Mouse (Mus musculus) lung, postnatal 25 days (tissue): Measurements from ENCODE around the gene C1qbp.
A peak's percentile ranks its signal among the peaks of the same experiment; 100 is the strongest.

Experiments
- DNase-seq: peaks from one replicate; pipeline ENCODE4 v3.0.0; 2022; ENCODE audit warnings: low spot score

C1qbp gene

DNA sequence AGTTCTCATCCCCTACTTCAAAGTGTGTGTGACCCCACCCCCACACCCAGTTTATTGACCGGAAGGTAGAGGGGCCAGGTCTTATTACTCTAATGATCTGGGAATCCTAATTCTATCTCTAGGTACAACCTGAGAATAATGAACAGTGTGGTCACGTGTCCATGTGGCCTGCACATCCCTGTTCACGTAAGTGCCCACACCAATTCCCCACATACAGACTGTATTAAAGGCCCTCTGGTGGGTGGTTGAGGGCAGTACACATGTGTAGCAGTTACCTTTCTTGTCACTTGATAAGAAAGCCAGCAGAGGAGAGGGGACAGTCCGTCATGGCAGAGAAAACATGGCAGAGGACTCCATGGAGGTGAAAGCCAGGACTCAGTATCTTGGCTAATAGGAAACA is 8.9 kb downstream of the C1qbp start:
- DNase-seq: no peak

DNA sequence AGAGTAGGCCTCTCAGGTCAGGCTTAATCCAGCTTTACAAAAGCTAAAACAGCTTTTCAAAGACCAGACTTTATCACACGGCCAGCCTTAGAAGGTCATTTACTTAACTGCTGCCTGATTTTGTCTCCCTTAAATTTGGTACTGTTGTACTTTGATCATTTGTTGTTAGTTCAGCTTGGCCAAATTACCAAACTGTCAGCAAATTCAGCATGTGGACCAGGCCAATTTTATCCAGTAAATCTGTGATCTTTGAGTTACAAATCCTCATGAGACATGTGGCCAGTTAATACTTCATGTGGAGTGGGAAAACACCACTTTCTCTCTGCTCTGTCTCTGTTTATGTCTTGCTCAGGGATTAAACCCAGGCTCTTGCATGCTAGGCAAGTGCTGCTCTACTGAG is 10.2 kb downstream of the C1qbp start:
- DNase-seq: no peak

DNA sequence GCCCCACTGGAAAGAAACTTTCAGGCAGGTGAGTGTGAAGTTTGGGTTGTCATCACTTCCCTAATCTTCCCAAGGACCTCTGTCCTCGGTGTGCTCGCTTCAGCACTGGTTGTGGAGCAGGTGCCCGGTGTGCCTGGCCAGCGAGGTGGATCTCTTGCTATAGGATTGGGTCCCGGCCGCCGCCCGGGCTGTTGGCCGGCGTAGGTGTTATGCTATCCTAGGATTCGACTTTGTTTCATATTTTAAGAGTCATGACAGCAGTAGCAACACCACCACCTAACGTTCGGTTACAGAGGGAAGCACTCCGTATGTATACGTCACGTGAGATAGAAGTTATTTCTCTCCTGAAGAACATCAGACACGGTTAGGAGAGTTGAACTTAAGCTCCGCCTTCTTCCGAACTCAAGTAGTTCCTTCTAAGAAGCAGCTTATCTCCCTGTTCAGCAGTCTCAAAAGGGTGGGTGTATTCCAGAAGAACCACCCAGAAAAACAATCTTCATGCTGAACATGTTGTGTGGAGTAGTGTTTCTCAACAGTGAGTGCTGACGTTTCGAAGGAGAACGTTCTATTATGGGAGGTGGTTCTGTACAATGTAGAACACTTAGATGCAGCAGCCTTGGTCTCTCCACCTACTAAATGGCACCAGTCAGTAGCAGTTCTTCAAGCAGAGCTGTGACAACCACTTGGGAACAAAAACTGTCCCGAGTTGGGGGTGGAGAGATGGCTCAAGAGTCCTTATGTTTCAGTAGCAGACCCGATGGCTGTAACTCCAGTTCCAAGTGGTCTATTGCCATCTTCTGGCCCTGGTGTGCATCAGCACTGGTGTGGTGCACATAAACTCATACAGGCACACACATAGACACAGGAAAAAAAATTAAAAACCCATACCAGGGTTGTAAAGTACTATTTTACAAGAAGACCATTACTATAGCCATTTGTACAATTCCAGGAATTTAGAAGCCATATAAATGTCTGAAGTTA is 12.0 kb downstream of the C1qbp start:
- DNase-seq: peak; percentile 58

DNA sequence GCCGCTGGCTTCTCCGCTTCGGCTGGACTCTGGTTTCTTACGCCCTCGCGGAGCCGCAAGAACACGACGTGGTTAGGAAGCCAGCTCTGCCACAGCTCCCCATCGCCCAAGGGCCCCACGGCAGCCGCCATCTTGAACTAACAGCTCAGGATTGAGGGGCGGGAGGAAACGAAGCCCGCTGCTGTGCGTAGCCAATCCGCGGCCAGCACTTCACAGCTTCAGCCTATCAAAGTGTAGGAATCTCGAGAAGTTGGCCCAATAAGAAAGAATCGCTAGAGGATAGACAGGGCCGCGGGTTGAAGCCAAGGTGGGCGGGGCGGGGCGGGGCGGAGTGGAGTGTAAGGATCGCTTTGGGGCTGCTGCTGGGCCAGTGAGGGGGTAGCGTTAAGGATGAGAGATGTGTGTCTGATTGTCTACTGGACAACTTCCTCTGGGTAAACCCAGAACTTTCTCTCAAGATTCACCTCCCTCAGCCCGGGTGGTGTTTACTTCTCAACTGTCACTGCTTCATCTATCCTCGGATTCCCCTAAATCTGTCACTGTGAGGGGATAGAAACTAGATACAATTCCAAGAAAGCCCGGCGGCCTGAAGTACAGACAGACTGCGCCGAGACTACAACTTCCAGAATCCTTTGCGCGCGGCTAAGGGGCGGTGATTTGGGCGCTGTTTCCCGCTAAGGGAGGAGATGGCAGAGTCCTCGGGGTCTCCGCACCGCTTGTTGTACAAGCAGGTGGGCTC is 12.8 kb downstream of the C1qbp start, which contains the start of the genes Nup88 and Rpain:
Gene Nup88, minus strand, starts transcription at position 153 of the 739 bp plus-strand sequence.
Gene Rpain, plus strand, starts transcription at position 393 of the 739 bp plus-strand sequence.
- peak; percentile 96 for DNase-seq

DNA sequence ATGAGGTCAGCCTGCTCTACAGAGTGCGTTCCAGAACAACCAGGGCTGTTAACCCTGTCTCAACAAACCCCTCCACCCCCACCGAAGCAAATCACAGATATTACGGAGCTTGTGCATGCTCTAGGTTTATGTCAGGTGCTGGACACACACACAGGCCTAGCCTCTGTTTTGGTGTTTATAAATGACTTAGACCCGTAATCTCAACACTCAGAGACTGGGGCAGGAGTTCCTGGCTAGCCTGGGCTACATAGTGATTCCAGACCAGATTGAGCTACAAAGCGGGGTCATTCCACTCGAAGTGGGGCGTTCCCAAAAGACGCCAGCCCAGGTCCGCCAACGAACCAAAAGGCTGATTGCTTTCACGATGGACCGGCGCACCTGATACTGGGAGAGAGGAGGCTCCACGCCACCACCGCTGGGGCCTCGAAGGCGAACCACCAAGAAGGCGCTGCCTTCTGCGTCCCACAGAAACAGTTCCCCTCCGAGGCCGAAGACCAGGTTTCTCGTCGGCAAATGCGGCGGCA is 13.5 kb downstream of the C1qbp start:
- no peak for DNase-seq

DNA sequence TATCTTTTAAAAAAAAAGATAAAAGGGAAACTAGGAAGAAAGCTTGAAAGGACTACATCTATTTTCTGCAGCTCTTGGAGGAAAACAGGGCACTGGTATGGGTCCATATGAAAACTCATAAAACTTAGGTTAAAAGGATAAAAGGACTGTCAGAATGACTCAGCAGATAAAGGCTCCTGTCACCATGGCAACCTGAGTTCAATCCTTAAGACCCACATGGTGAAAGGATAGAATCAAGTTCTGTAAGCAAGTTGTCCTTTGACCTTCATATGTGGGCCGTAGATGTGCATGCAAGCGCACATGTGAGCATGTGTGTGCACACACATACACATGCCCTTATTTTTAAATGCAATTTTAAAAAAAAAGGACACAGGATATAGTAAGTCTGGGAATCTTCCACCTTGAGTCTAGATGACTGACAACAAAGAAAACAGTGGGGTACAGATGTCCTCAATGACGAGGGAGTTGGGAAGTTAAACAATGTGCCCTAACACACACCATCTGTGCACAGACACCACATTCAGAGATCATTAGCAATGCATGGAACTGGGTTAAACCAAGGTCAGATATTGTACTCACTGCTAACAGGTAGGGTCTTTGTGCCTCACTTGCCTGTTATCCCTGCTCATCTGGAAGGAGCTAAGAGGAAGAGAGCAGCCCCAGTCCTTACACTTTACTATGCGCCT is 18.5 kb downstream of the C1qbp start:
- DNase-seq: no peak

DNA sequence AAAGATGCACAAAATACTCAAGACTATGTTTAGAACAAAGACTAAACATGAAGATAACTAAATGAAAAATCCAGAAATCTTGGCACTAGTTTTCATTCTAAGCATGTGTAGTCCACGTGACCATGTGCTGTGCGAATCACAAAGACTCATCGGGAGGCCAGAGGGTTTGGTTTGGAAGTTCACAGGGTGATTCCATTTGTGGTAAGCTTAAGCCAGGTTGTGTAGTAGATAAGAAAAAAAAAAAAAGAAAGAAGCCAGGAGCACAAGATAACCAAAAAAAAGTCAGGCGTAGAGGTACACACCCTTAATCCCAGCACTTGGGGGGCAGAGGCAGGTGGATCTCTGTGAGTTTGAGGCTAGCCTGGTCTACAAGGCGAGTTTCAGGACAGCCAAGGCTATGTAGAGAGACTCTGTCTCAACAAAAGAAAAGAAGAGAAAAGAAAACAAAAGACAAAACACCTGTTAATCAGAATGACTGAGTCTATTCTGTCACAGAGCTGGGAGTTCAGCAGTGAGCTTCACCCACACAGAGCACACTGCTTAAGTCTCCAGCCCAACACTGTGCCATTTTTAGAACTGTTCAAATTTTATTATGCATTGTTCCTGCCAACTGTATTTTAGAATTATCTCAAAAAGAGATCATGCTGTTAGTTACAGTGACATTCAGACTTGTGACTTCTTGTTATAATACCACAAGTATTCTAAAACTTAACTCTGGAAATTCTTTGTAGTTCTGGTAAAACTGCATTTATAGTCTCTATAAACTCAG is 21.9 kb downstream of the C1qbp start:
- no peak for DNase-seq

DNA sequence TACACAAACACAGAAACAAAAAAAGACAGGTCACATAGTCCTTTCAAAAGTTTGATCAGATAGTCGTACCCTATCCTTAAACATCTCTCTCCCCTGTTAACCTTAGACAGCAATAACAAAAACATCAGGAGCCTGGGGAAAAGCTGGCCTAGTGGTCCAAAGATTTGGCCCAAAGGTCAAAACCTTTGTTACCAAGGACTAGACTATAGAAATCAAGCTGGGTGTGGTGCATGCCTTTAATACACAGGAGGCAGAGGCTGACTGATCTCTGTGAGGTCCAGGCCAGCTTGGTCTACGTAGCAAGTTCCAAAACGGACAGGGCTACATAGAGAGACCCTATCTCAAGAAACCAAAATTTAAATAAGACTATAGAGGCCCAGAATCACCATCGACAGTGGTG is 28.1 kb downstream of the C1qbp start:
- no peak for DNase-seq

DNA sequence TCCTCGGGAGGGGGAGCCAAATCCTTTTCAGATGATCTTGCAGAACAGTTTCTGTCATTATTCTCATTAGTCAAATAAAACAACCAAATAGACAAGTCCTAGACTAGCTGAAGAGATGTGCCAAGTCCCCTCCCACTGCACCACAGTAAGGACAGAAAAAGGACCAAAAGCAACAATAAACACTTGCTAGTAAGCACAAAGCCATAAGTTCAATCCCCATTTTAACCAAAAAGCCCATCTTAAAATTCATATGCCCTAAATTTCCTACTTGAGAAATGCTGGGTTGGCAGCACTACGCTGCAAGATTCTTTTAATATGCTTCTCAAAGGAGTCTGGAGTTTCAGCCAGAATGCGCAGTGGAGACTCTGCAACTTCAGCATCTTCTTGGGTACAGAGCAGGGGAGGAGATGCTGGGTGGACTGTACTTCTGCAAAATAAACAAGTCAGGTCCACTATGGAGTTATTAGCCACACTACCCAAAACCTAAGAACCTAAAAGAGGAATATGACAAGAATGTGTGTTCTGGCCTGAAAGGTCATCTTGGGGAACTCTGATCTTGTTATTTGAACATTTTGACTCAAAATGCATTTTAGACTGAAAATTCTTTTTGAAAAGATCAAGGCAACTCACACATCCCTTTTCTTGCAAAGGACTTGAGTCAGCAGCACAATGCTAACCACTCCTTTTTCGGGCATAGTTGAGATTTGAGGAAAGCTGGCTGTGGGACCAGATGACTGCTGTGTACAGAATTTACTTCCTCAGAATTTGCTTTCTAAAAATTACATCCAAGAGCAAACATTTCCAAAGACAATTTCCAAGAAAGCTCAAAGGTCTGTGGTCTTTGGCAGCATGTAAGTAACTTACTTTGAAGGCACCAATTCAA is 37.6 kb downstream of the C1qbp start:
- DNase-seq: no peak

DNA sequence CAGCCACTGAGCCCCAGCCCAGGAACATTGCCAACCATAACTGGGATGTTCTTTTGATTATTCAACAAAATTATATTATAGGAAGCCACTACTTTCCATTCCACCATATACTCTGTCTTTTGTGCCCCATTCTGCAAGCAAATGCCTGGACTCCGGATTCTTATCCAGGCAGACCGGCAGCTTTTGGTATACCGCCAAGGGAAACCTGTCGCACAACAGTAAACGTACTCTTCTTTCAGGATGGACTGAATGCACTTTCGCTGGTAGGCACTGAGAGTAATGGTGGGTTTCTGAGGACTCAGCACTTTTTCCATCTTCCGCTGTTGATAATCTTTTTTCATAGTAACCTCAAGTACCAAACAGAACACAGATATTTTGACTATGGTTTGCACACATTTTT is 39.2 kb downstream of the C1qbp start:
- no peak for DNase-seq

DNA sequence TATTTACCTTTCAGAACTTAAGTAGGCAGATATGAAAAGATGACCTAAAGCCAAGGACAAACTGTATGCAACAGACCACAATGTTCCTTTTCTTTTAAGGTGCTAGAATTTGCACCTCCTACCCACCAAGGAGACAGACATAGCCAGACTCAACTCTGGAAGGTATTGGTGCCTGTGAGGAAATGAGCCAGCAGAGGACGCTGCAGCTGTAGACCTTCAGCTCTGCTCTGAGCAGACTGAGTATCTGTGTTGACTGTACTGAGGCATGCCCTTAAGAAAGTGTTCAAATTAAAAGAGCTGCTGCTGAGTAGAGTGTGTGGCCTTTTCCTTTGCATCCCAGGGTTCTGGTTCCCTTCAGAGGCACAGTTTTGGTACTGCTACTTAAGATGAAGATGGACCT is 40.2 kb downstream of the C1qbp start:
- DNase-seq: peak; percentile 3

DNA sequence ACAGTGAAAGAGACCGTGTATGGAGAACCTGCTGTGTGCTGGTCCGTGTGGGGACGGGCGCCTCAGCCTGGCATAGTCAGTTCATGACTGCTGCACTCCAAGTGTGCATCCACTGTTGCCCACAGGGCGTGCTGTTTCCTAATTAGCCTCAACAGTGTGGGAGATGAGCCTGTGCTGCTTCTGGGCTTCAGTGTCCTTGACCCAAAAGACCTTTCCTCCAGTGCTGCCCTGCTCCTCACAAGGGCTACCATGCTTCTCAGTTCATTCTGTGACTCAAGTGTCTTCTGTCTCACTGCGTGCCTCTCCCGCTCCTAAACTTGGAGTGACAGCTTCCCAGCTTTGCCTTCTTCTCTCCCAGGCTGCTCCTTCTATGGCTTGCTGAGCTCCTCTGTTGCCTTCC is 47.5 kb downstream of the C1qbp start:
- DNase-seq: no peak

DNA sequence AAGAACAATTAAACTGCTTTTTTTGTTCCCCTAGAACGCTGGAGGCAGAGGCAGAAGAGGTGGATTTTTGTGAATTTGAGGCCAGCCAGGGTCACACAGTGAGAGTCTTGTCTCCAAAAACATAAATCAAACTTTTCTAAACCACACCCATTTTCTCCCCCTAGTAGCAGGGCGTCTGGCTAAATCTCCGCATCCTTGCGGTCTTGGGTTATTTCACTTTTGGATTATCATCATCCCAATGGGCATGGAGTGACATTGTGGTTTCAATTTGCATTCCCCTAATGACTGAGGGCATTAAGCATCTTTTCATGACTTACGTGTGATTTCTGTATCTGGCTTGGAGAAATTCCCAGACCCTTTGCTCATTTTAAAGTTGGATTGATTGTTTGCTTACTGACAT is 51.4 kb downstream of the C1qbp start:
- no peak for DNase-seq
